Mouse (Mus musculus) kidney, postnatal 10 days (tissue): ENCODE measurements at regions not wholly inside any gene's neighbourhood (a gene's known extent, or its start where the extent isn't known, plus 50 kb on each side); places are given as distances from the start of the nearest gene placed in this dataset.

Experiments
- DNase-seq: peaks from one replicate; pipeline ENCODE4 v3.0.0; 2021; ENCODE audit warnings: mixed read lengths

DNA sequence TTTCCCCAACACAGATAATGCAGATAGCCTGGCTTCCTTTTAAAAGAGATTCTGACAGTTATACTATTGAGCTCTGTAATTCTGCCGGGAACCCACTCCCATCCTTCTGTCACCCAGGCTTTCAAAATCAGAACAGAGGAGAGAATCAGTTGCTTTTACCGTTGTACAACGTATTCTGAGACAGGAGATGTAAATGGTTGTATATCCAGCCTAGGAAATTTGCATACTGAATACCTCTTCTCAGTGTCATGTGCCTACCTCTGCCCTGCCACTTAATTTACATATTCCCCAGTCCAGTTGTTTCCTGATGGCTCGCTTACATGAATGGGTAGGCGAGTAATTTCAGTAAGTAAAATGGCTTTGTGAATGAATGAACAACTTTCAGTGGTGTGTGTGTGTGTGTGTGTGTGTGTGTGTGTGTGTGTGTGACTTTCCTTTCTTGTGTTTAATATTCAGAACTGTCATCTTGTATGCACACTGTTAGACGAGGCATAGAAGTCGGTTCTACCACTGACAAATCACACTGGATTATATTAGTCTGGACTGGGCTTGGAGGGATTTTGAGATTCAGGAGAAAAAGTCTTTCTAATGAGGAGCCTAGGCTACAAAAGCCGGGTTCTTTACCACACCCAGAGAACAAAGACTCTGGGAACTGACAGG lies 282.2 kb upstream of the Cdh6 start:
- DNase-seq = no peak

DNA sequence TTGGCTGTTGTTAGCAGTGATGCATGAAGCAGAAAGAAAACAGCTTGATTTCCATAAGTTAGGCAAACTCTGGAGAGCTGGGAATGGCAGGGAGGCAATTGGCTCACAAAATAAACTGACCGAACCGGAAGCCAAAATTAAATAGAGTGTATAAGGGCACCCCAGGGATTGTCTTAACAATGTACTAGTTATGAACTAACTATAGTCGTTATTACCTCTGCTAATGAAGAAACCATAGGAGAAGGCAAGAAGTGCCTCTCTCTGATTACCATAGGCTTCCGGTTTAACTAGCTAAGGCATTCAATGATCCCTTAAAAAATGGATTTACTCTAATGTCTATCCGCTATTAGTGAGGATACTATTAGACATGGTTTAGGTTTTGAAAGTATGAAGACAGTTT lies 276.9 kb upstream of the Cdh6 start:
- DNase-seq = no peak

DNA sequence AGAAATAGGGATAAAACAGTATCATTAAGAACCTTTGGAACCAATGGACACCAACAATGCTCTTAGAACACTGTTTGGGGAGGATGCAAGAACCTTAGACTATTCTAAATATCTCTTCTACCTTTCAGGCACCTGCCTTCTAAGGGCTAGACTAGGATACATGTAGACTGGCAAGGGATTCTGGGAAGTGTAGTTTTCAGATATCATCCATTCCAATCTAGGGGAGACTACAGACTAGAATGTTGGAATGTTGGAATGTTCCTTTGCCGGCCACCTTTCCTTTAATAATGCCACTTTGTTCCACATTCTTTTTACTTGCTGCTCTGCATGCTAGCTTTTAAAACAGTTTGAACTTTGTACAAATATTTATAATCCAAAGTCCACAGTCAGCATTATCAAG lies 261.1 kb upstream of the Cdh6 start:
- DNase-seq = no peak

DNA sequence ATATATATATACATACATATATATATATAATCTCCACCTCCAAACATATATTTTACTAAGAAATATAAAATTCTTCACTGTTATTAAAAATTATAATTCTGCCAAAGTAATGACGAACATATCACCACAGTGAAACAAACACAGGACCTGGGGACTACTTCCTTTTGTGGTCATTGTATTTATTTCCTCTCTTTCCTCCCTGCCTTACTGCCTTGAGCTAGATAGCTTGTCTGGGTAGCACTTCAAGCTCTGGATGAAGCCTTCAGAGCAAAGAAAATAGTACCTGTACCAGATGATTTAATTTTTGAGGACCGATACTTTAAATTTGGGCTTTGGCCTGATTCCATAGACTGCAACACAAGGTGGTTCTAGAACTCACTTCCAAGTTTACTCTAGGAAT lies 259.5 kb upstream of the Cdh6 start:
- no peak for DNase-seq

DNA sequence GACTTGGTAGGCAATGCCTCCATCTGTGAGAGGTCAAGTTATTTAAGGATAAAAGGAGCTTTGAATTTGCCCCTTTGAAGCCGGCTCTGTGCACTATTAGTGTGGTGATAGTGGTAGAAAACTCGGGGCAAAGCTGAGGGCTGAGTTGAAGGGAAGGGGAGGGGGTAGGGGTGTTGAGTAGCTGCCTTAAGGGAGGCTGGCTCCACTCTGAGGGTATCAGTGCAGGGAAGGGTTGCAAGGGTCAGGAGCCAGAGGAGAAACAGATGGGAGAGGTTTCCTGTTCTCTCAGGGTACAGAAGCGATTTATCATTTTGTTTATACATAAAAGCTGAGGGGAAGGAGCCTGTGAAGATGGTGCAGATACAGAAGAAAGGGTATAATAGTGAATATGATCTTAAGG lies 246.1 kb upstream of the Cdh6 start:
- peak; percentile 9 for DNase-seq

DNA sequence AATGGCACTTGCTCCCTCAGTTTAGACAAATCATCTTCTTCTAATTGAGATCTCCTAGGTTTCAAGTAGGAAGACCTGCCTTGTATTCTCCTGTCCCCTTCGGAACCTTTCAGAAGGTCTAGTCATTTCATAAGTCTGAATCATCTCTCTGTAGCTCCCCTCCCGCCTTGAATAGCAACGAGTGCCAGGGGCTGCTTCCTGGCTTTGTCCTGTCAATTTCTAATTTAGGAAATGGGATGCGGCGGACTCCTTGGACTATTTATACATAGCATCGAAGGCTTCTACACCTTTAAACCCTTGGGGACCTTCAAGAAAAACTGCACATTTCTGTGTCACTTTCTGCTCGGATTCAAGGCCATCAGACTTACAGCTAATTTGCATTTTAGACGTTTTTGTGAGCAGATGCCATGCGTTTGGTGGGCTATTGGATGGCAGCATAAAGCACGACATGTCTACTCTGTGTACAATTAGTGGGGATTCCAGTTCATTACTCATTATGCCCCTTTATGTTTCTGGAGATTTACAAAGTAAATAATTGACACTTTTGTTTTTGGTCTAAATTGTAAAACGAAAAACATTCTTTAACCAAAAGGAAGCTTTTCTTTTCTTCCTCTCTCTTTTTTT lies 236.7 kb upstream of the Cdh6 start:
- DNase-seq = peak; percentile 37

DNA sequence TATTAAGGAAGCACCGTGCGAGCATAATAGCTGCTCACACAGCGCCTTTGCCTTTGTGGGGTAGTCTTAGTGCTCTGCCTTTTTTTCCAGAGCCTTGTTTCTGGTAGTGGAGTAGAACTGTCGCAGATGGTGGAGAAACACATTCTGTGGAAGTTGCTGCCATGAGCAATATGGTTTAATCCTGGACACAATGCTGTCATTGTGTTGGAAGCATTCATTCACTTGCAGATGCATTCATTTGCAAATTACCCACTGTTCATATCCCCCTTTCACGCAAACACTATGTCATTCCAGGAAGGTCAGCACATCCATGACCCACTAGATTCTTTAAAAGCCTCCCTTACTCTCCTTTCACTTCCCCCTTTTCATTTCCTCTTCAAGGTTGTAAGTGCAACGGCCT lies 219.7 kb upstream of the Cdh6 start:
- DNase-seq = no peak

DNA sequence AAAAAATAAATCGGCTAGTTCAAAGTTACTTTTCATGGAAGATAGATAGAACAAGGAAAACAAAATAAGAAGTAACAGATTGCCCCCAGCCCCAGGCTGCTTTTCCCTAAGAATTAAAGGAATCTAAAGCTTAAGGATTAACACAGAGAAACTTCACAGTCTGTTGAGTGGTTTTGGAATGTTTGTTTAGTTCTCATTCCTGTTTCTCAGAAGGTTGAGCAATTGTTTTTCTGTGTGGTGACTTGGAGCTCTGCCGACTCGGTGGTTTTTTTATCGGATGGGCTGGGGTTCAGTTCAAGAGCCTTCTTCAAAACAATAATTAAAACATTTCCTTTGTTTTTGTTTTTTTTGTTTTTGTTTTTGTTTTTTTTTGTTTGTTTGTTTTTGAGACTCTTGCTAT lies 217.9 kb upstream of the Cdh6 start:
- peak; percentile 17 for DNase-seq

DNA sequence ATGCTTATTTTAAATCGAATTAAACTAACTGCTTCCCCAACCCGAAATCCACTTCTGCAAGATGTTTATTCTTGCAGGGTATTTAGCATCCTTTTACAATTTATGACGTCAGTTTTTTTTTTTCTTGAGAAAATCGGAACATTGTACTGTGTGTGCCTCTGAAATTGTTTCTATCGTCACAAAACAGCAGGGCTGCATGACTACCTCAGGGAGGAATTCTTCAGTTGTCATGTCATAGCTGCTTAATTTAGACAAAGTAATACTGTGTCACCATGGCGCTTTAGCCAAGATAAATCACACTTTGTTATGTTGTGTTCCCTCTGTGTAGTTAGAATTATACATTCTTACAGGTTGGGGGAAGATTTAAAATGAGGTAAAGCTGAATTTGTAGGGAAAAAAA lies 211.3 kb upstream of the Cdh6 start:
- DNase-seq = no peak

DNA sequence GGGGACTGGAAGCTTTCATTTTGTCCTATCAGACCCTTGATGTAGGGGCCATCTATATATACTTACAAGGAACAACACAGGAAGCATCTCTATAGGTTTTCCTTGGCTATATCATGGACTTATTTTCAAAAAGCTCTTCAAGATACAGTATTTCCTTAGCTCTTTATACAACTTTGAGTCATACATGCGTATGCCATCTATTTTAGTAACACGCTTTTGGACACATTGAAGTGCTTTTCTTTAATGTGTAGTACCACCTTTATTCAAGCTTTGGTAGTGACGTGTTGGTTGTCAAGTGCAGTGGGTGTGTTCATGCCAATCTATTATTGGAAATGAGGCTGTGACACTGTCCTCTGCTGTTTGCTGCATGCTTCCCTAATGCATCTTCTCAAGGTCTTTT lies 202.1 kb upstream of the Cdh6 start:
- no peak for DNase-seq

DNA sequence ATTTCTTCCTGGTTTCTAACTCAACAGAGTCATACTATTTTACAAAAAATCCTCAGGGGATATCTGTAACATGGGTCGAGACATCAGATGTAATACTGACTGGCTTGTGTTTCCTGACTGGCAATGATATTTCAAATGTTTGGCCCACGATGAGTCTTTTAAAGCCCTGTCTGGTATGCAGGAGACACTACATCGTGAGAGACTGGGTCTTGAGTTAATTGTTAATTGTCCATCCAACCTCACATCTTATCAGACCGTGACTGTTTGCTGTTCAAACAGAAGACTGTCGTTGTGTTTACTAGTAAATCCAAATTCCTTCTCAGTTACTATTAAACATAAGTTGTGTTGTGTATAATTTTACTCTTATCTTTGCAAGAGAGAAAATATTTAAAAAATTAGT lies 195.3 kb upstream of the Cdh6 start:
- no peak for DNase-seq

DNA sequence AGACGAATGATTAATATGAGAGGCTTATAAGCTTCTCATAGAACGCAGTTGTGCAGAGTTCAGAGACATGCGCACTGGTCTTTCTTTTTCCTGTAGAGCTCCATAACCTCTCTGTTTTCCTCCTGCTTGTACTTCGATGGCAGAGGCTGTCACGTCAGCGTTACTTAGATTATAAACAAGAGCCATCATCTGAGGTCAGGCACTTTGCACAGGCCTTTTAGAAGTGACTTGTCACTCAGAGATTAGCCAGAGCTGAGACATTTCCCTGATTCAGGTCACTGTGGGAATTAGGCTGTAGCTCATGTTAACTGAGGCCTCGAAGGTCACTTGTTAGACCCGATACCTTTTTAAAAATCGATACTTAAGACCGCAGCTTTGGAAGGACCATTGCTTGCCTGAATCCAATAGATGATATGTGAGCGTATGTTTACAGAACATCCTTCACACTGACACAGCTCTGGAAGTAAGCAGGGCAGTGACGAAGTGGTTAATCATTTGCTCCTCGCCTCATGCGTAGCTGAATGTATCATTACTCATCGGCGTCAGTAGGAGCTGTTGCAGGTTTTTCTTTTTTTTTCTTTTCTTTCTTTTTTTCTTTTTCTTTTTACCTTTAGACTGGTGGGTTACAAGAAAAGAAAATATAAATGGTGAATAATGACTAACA lies 193.9 kb upstream of the Cdh6 start:
- DNase-seq = peak; percentile 21

DNA sequence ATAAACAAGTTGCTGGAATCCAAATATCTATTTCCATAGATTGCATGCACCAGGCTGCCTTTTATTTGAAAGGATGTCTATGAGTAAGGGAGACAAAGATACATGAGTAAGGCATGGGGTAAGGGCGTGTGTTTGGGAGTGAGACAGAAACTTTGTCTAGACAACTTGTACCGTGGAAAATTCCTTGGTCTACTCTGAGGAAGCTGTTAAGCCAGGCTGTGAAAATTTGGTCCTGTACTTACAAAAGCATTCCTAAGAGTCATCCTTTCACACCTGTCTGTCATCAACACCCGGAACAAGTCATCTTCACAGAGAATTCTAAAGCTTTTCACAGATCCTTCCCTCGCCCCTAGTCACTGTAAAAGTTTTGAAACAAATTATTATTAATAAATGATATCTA lies 193.1 kb upstream of the Cdh6 start:
- DNase-seq = no peak

DNA sequence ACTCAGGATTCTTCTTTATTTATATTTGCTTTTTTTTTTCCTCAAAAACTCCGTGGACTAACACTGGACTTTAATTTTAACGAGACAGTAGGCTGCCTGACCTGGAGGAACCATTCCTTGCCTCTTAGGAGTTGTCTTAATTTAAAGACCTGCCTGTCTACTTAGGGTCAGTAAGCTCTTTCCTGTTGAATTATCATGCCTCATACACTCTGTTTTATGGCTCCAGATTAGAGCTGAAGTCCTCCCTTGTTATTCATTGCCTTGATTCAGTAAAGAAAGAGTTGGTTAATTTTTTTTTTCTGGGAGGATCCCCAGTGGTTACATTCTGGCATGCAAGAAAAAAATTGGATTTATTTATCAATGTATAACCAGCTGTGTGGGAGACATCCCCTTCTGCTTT lies 187.3 kb upstream of the Cdh6 start:
- no peak for DNase-seq

DNA sequence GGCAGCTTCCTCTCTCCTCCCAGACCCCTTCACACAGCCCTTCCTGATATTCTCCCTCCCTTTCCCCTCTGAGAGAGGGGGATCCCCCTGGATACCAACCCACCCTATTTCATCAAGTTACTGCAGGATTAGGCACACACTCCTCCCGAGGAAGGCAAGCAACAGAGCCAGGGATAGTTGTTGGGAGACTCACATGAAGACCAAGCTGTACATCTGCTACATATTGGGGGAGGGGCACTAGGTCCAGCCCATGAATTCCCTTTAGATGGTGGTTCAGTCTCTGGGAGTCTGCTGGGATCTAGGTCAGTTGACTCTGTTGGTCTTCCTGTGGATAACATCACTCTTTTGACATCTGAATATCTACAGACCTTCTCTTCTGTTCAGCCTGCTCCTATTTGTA lies 185.6 kb upstream of the Cdh6 start:
- DNase-seq = no peak

DNA sequence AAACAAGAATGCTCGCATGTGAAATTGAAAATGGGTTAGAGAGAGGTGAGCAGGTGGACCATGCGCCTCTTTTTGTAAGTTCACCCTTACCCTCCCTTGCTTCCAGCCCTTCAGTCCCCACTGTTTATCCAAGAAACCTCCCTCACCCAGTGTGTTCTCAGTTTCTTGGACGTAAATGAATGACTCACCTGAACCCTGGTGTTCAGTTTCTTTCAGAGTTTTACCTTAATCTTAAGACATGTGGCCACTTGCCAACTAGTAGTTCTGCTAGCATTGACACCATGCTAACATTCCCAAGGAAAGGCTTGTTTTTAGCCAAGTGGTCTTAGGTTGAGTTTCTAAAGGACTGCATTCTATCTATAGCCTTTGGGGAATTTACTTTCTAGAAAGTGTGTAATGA lies 176.8 kb upstream of the Cdh6 start:
- no peak for DNase-seq

DNA sequence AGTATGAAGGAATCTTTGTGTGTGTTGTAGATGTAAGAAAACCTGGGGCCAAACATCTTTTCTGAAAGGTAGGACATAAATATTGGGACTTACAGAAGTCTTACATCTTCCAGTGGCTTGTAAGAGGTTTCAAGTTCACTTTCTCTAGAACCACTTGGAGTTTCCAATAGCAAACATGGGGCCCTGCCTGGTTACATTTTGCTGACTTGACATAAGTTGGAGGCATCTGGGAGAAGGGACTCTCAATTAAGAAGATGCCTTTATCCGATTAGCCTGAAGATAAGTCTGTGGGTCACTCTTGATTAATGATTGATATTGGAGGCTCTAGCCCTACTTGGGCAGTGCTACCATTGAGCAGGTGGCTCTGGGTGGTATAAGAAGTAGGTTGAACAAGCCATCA lies 162.9 kb upstream of the Cdh6 start:
- DNase-seq = no peak

DNA sequence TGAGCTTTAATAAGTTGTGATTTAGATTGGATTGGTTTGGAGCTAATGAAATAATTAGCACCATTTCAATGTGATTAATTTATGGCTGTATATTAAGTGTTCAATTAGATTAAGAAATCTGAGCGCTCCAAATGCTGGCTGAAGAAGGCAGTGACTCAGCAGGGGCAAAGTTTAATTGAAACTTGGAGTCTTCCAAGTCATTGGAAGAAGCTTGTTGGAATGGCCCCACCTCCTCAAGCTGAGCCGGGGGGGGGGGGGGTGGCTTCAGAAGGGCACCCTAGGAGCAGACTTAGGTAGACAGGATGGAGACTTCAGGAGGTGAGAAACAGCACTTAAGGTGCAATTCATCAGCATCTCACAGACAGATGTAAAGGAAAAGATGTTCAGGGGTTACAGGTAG lies 151.0 kb upstream of the Cdh6 start:
- DNase-seq = peak; percentile 14

DNA sequence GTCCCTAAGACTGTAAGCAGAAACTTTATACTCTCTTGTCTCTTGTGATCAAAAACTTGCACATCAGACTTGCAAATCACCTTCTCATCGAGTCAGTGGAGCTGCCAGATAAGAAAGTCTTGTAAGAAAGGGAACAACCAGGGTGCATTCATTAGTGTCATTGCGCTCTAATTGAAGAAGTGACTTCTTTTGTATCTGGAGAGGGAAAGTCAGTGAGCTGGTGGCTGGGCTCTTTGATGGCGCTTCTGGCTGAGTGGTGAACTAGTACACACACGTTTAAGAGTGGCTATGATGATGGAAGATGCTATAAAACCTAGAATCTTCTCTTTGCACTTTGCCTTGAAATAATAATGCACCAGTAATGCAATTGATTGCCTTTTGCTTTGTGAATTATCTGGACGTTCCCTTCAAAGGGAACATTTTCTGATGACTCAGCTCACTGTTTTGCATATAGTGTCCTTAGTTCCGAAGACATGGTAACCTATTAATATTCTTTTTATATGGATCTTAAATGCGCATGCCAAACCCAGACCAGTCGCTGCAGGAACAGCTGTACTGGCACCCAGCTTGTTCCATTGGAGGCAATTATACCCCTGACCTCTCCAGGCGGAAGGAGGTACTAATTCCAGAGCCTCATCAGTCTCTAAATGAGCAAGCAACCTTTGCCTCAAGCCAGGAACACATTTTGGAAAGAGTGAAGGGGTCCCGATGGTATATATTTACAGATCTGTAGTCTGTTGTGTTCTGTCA lies 147.3 kb upstream of the Cdh6 start:
- no peak for DNase-seq

DNA sequence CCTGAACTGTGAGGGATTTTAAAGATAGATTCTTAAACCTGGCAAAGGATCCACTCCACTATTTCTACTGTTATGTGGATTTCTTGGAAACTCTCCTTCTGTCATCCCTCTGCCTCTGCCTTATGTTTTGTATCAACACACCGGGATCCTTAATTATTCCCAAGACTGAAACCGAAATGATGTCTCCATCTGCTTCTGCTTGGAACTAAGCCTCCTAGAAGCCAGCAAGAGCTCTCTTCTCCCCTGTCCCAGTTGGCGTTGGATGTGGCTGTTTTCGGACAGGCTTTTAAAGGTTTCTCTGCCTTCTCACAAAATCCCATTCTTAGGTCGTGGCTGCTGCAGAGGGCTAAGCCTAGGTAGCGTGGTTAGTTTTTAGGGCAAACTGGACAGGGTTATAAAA lies 131.1 kb upstream of the Cdh6 start:
- no peak for DNase-seq

DNA sequence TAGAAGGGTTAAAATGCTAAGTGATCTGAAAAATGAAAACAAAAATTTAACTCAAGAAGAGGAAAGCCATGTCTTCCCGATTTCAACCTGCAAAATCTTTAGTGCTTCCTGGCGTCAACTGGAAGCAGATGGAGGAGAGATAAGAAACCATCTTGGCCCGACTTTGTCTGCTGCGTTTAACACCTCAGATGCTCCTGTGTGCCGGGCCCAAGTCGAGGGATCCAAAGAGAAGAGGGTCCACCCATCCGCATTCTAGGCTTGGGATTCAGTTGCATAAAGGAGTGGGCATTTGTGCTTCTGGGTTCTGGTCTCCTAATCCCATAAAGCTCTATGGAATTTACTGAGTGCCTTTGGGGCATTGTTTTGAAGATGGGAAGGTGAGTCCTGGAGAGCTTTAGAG lies 130.0 kb upstream of the Cdh6 start:
- DNase-seq = no peak

DNA sequence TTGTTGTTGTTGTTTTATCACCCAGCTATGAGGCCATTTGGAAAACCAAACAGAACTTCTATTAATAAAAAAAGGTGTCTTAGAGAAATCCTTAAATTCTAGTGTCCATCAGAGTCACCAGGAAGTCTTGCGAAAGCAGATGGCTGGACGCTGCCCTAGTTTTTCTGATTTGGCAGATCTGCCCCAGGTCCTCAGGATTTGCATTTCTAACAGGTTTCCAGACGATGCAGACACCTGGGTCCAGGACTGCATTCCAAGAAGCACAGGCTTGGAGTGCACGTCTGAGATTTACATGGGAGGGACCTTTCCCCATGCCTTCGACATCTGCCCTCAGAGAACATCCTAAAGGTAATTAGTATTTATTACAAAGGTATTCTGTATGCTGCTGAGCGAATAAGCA lies 129.2 kb upstream of the Cdh6 start:
- no peak for DNase-seq

DNA sequence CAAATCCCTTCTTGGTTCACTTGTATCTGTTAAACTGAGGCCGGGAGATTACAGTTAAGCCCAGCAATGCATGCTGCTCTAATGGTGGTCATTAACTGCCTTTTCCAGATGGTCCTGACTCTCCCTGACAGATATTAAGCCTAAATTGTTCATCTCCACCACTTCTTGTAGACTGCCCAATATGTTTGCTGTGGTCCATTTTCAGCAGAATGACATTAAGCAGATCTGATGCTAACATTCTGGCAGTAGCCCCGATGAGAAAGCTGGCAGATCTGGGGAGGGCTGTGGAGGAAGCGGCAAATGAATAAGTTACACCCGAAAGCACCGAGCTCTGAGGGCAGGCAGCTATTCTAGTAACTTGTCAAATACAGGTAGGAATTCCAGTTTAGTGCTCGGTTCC lies 123.5 kb upstream of the Cdh6 start:
- DNase-seq = no peak

DNA sequence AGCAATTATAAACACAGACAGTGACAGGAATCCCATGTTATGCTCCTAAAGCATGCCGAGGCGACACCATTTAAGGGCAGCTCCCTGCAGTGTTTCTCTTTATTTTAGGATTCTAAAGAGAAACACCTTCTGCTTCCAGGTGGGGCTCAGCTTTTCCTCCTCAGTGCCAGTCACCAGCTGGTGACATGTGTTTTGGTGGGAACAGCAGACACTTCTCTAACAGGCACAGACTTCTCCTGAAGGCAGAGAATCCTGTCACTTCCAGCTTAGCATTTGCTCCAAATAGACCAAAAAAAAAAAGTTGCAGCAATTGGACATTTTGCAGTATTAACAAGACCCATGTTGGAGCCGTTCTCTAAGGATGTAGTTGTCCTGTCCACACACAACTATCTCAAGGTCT lies 115.6 kb upstream of the Cdh6 start:
- no peak for DNase-seq
